Mouse (Mus musculus): ENCODE measurements around the gene Cdk5rap3. TPM values are rescaled to one million over a fixed set of nuclear protein-coding genes. Genes with fewer than 3 reads are reported as not detected.
A peak's percentile ranks its signal among the peaks of the same experiment; 100 is the strongest.

The Cdk5rap3 gene
- polyA plus RNA-seq (2016; fragmentation: Nextera tagmentation; extraction: Ambion mirVana) = 49.0 and 51.6 TPM in 2 replicates

GRCm38 (mm10) chr11:96916044-96916884 is at the start of gene Cdk5rap3:
TSS of gene Cdk5rap3 (minus strand) at chr11:96916496.
- ATAC-seq = peak; percentile 84
- Histone ChIP-seq H3K36me3 (peaks cover 17% of the 10 kb centered on the region), H3K9me3 (replicated peaks) (no peaks in the 10 kb centered on the region), H3K9ac (peak within 1 kb of the TSS; percentile 81), H3K4me3 (peak within 1 kb of the TSS; percentile 70), H3K4me1 (peaks cover 61% of the 10 kb centered on the region), H3K27me3 (replicated peaks) (0 out of 2 replicates have a peak, but pooled peaks cover 8% of the 10 kb centered on the region), H3K4me2 (peak within 1 kb of the TSS; percentile 91), H3K27ac (peak within 1 kb of the TSS; percentile 92)
- under 1% methylated on average over 55 of the region's 55 CpGs for WGBS (ENCODE audit: insufficient replicate concordance)

GRCm38 (mm10) chr11:96963580-96963979 is 47.3 kb upstream of the Cdk5rap3 start:
- Histone ChIP-seq H3K9me3 (replicated peaks) (no peaks in the 10 kb centered on the region), H3K4me3 (no peak overlapping the region), H3K36me3 (peaks cover 81% of the 10 kb centered on the region), H3K9ac (no peak overlapping the region), H3K4me2 (no peak overlapping the region), H3K4me1 (peaks cover 87% of the 10 kb centered on the region), H3K27ac (peak overlapping the region; percentile 78), H3K27me3 (replicated peaks) (no peaks in the 10 kb centered on the region)
- peak; percentile 63 for ATAC-seq
- WGBS (ENCODE audit: insufficient replicate concordance) = 30% methylated on average over 8 of the region's 8 CpGs

- 0 out of 2 replicates have a peak, but pooled peaks have one; percentile 24 for ATAC-seq
- H3K9ac ChIP-seq = peak overlapping the region; percentile 63
- peak overlapping the region; percentile 92 for H3K27ac ChIP-seq
- H3K4me1 ChIP-seq = peaks cover 92% of the 10 kb centered on the region
- 89% methylated on average over 10 of the region's 10 CpGs for WGBS (ENCODE audit: insufficient replicate concordance)
- peaks cover 99% of the 10 kb centered on the region for H3K36me3 ChIP-seq
- no peaks in the 10 kb centered on the region for H3K27me3 ChIP-seq (replicated peaks)
- H3K4me2 ChIP-seq = peak overlapping the region; percentile 57
- H3K4me3 ChIP-seq = no peak overlapping the region
- H3K9me3 ChIP-seq (replicated peaks) = no peaks in the 10 kb centered on the region
These were observed 40.9 kb upstream of the Cdk5rap3 start for GRCm38 (mm10) chr11:96957061-96957805.

GRCm38 (mm10) chr11:96956009-96956724 is 39.9 kb upstream of the Cdk5rap3 start:
- peaks cover 99% of the 10 kb centered on the region for H3K36me3 ChIP-seq
- H3K9ac ChIP-seq = peak overlapping the region; percentile 63
- H3K27ac ChIP-seq = peak overlapping the region; percentile 92
- H3K4me1 ChIP-seq = peaks cover 92% of the 10 kb centered on the region
- 39% methylated on average over 20 of the region's 20 CpGs for WGBS (ENCODE audit: insufficient replicate concordance)
- peak; percentile 88 for ATAC-seq
- H3K4me3 ChIP-seq = peak overlapping the region; percentile 27
- peak overlapping the region; percentile 57 for H3K4me2 ChIP-seq
- no peaks in the 10 kb centered on the region for H3K27me3 ChIP-seq (replicated peaks)
- no peaks in the 10 kb centered on the region for H3K9me3 ChIP-seq (replicated peaks)

- H3K36me3 ChIP-seq = peaks cover 99% of the 10 kb centered on the region
- H3K27ac ChIP-seq = peak overlapping the region; percentile 92
- ATAC-seq = no peak
- H3K4me2 ChIP-seq = peak overlapping the region; percentile 57
- peaks cover 92% of the 10 kb centered on the region for H3K4me1 ChIP-seq
- H3K9ac ChIP-seq = peak overlapping the region; percentile 63
- WGBS (ENCODE audit: insufficient replicate concordance) = 77% methylated on average over 4 of the region's 4 CpGs
- H3K9me3 ChIP-seq (replicated peaks) = 0 out of 2 replicates have a peak, but pooled peaks cover 3% of the 10 kb centered on the region
- no peaks in the 10 kb centered on the region for H3K27me3 ChIP-seq (replicated peaks)
- H3K4me3 ChIP-seq = no peak overlapping the region
These were observed 38.8 kb upstream of the Cdk5rap3 start for GRCm38 (mm10) chr11:96955094-96955493.

GRCm38 (mm10) chr11:96952896-96953295 is 36.6 kb upstream of the Cdk5rap3 start:
- no peak for ATAC-seq
- peak overlapping the region; percentile 10; the same call in 1 of the 2 replicates for H3K9ac ChIP-seq

GRCm38 (mm10) chr11:96952426-96952825 is 36.1 kb upstream of the Cdk5rap3 start:
- WGBS (ENCODE audit: insufficient replicate concordance) = 78% methylated on average over 10 of the region's 10 CpGs
- ATAC-seq = no peak
- H3K9ac ChIP-seq = peak overlapping the region; percentile 10; the same call in 1 of the 2 replicates

More at GRCm38 (mm10) chr11:96952896-96953295, 36.6 kb upstream of the Cdk5rap3 start:
- Histone ChIP-seq H3K4me2 (no peak overlapping the region), H3K27ac (peak overlapping the region; percentile 74), H3K36me3 (peaks cover 98% of the 10 kb centered on the region), H3K27me3 (replicated peaks) (no peaks in the 10 kb centered on the region), H3K9me3 (replicated peaks) (0 out of 2 replicates have a peak, but pooled peaks cover 3% of the 10 kb centered on the region), H3K4me1 (peaks cover 96% of the 10 kb centered on the region), H3K4me3 (no peak overlapping the region)
- 74% methylated on average over 6 of the region's 6 CpGs for WGBS (ENCODE audit: insufficient replicate concordance)

GRCm38 (mm10) chr11:96950767-96951166 is 34.5 kb upstream of the Cdk5rap3 start:
- 0 out of 2 replicates have a peak, but pooled peaks cover 3% of the 10 kb centered on the region for H3K9me3 ChIP-seq (replicated peaks)
- WGBS (ENCODE audit: insufficient replicate concordance) = 93% methylated on average over 3 of the region's 3 CpGs
- H3K27ac ChIP-seq = peak overlapping the region; percentile 98
- no peak overlapping the region for H3K4me2 ChIP-seq
- peaks cover 89% of the 10 kb centered on the region for H3K36me3 ChIP-seq
- H3K27me3 ChIP-seq (replicated peaks) = no peaks in the 10 kb centered on the region
- H3K9ac ChIP-seq = no peak overlapping the region; the same call in 1 of the 2 replicates
- H3K4me1 ChIP-seq = peaks cover 95% of the 10 kb centered on the region
- H3K4me3 ChIP-seq = no peak overlapping the region
- no peak for ATAC-seq

More at GRCm38 (mm10) chr11:96952426-96952825, 36.1 kb upstream of the Cdk5rap3 start:
- no peak overlapping the region for H3K4me2 ChIP-seq
- no peaks in the 10 kb centered on the region for H3K27me3 ChIP-seq (replicated peaks)
- H3K27ac ChIP-seq = peak overlapping the region; percentile 74
- H3K9me3 ChIP-seq (replicated peaks) = 0 out of 2 replicates have a peak, but pooled peaks cover 3% of the 10 kb centered on the region
- H3K4me3 ChIP-seq = no peak overlapping the region
- peaks cover 96% of the 10 kb centered on the region for H3K4me1 ChIP-seq
- peaks cover 93% of the 10 kb centered on the region for H3K36me3 ChIP-seq

GRCm38 (mm10) chr11:96947849-96948248 is 31.6 kb upstream of the Cdk5rap3 start:
- peak; percentile 78 for ATAC-seq
- peaks cover 86% of the 10 kb centered on the region for H3K4me1 ChIP-seq
- peak overlapping the region; percentile 96 for H3K4me2 ChIP-seq
- no peaks in the 10 kb centered on the region for H3K27me3 ChIP-seq (replicated peaks)
- peak overlapping the region; percentile 90 for H3K9ac ChIP-seq
- 16% methylated on average over 4 of the region's 4 CpGs for WGBS (ENCODE audit: insufficient replicate concordance)
- H3K36me3 ChIP-seq = peaks cover 68% of the 10 kb centered on the region
- peak overlapping the region; percentile 98 for H3K27ac ChIP-seq
- peak overlapping the region; percentile 76 for H3K4me3 ChIP-seq
- H3K9me3 ChIP-seq (replicated peaks) = 0 out of 2 replicates have a peak, but pooled peaks cover 3% of the 10 kb centered on the region

GRCm38 (mm10) chr11:96946498-96946897 is 30.2 kb upstream of the Cdk5rap3 start:
- no peak for ATAC-seq
- H3K9me3 ChIP-seq (replicated peaks) = 0 out of 2 replicates have a peak, but pooled peaks cover 3% of the 10 kb centered on the region
- peak overlapping the region; percentile 76 for H3K4me3 ChIP-seq
- H3K4me2 ChIP-seq = peak overlapping the region; percentile 96
- peak overlapping the region; percentile 98 for H3K27ac ChIP-seq
- WGBS (ENCODE audit: insufficient replicate concordance) = 45% methylated on average over 9 of the region's 9 CpGs
- peaks cover 66% of the 10 kb centered on the region for H3K36me3 ChIP-seq
- peaks cover 75% of the 10 kb centered on the region for H3K4me1 ChIP-seq
- peak overlapping the region; percentile 90 for H3K9ac ChIP-seq
- no peaks in the 10 kb centered on the region for H3K27me3 ChIP-seq (replicated peaks)

All from liver, embryonic 12.5 days (tissue).